Mouse (Mus musculus) forebrain, embryonic 16.5 days (tissue): Measurements from ENCODE around the gene Serpinb9. TPM values are rescaled to one million over a fixed set of nuclear protein-coding genes. Genes with fewer than 3 reads are reported as not detected.

ENCODE experiments used
- ATAC-seq: fragments of 200-750 bp; cut with Nextera tagmentation; 2 replicates; pipeline ENCODE4 v1.8.0; 2017; ENCODE audit warnings: mild to moderate bottlenecking, moderate library complexity
- H3K27ac ChIP-seq: fragments of 300-500 bp; sonication (generic); 2 replicates; pipeline ENCODE4 v1.5.1; 2014; ENCODE audit warnings: low read length, control low read depth
- H3K27me3 ChIP-seq: fragments of 300-500 bp; sonication (generic); replicated peaks from 2 replicates; pipeline ENCODE4 v1.6.1; 2014; ENCODE audit warnings: low read length; ENCODE audit not compliant: control insufficient read depth, insufficient read depth
- H3K36me3 ChIP-seq: fragments of 300-500 bp; sonication (generic); 2 replicates; pipeline ENCODE4 v1.6.1; 2014; ENCODE audit not compliant: control insufficient read depth, insufficient read depth
- H3K4me1 ChIP-seq: fragments of 300-500 bp; sonication (generic); replicated peaks from 2 replicates; pipeline ENCODE4 v1.6.1; 2014; ENCODE audit warnings: low read length; ENCODE audit not compliant: control insufficient read depth, insufficient read depth
- H3K4me2 ChIP-seq: fragments of 300-500 bp; sonication (generic); 2 replicates; pipeline ENCODE4 v1.6.1; 2014; ENCODE audit warnings: mild to moderate bottlenecking, low read length, control low read depth
- H3K4me3 ChIP-seq: fragments of 300-500 bp; sonication (generic); replicated peaks from 2 replicates; pipeline ENCODE4 v1.5.1; 2014; ENCODE audit warnings: mild to moderate bottlenecking, low read length, control low read depth
- H3K9ac ChIP-seq: fragments of 300-500 bp; sonication (generic); replicated peaks from 2 replicates; pipeline ENCODE4 v1.6.1; 2014; ENCODE audit warnings: low read depth, low read length, control low read depth
- H3K9me3 ChIP-seq: fragments of 300-500 bp; sonication (generic); 2 replicates; pipeline ENCODE4 v1.6.1; 2016; ENCODE audit warnings: low read length; ENCODE audit not compliant: control insufficient read depth
- WGBS: fragments of 180-500 bp; shearing (Covaris S2); extraction: QIAGEN DNeasy Blood & Tissue Kit; methylation state at CpG from one replicate; pipeline ENCODE4 v1.1.7; 2014; 5-methylcytosine and 5-hydroxymethylcytosine counted together
- polyA plus RNA-seq: library from polyadenylated mRNA; unstranded; fragments of >200 nt; fragmentation: Nextera tagmentation; extraction: Ambion mirVana; gene quantifications from 2 replicates; pipeline ENCODE4 v1.2.1, GENCODE M21; 2015

Serpinb9 gene
- polyA plus RNA-seq, 1 experiment from 2014 or later, result 1.3 TPM

DNA sequence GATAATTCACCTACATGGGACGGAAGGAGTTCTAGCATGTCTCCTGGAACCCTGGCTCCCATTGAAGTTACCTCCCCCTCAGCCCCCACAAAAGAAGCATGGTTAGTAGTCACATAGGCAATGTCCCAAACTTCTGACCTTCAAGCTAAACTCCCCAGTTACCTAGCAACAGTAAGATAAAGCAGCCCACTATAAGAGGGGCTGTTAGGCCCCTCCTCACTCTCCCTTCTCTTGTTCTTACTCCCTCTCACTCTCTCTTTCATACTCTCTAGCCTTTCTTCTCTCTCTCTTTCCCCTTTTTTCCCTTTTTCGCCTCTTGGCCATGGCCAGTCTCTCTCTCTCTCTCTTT, 9.2 kb upstream of the Serpinb9 start:
- H3K9me3 ChIP-seq, result no peaks in the 10 kb centered on the region
- no peak overlapping the region for H3K4me3 ChIP-seq
- H3K9ac ChIP-seq, result no peak overlapping the region
- H3K4me2 ChIP-seq, result no peak overlapping the region
- no peak overlapping the region for H3K27ac ChIP-seq
- 78% methylated on average over 2 of the region's 2 CpGs for WGBS
- no peaks in the 10 kb centered on the region for H3K36me3 ChIP-seq
- H3K4me1 ChIP-seq, result no peaks in the 10 kb centered on the region
- ATAC-seq, result no peak
- H3K27me3 ChIP-seq, result no peaks in the 10 kb centered on the region

DNA sequence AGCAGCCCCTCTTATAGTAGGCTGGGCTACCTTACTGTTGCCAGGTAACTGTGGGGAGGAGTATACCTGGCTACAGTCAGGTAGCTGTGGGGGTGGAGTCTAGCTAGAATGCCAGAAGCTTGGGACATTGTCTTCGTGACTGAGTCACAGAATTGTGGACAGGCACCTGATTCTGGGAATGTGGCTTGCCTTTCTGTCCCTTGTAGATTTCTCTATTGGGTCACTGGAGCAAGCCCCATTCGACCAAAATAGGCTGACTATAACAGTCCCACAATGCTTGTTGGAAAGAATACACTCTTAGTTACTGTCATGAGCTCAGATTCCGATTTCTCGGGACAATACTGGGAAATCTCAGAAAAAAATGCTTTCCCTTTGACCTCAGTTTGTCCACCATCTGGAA, 8.0 kb upstream of the Serpinb9 start:
- Histone ChIP-seq H3K4me3 (no peak overlapping the region), H3K27ac (no peak overlapping the region), H3K36me3 (no peaks in the 10 kb centered on the region), H3K9ac (no peak overlapping the region), H3K4me1 (no peaks in the 10 kb centered on the region), H3K27me3 (no peaks in the 10 kb centered on the region), H3K9me3 (no peaks in the 10 kb centered on the region), H3K4me2 (no peak overlapping the region)
- 81% methylated on average over 4 of the region's 4 CpGs for WGBS
- ATAC-seq, result no peak

DNA sequence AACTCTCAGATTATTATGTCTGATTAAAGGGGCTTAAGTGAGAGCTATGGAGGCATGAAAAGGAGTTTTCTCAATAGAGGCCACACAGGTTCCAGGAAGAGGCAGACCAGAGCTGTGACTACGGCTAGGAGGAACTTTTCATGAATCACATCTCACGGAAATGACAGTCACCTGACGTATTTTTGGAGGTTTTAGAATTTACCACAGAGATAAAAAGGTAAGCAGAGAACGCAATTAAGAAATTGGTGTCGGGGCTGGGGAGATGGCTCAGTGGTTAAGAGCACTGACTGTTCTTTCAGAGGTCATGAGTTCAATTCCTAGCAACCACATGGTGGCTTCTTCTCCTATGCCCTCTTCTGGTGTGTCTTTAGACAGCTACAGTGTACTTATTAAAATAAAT, 1.7 kb upstream of the Serpinb9 start:
- ATAC-seq, result no peak
- H3K9ac ChIP-seq, result no peak overlapping the region
- WGBS, result 87% methylated on average over 5 of the region's 5 CpGs

DNA sequence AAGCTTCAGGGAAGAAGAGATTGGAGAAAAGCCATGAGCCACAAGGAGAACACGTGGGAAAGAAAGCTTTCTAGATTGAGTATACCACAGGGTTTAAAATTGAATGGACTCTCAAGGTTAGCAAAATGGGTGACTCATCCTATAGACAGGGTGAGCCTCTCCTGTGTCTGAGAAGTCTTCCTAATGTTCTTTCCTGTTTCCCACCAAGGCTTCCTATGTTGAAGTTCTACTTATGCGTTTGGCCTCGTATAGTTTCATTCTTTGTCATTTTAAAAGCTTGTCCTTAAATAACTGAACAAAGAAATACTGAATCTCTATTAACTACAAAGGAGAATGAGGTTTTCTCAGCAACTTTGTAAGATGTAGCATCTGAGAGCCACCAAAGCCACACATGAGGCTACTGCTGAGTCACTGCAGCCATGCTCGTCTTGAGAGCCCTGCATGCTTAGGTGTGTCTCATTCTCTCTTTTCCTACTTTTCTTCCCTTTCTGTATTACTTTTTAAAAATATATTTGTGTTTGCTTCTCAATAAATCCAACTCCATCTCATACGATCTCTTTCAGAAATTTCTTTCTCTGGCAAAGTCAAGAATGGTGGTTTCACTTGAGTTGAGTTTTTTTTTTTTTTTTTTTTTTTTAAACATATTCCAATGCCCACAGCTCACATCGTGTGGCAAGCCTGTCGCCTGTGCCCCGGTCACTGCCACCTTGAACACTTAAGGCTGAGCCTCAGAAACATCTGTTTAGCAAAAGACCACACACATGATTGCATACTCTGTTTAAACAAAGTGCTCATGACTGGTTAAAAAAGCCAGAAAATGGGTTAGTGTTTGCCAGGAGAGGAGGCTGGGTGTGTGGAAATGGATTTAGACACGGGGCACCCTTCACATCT, 718 bp downstream of the Serpinb9 start:
- H3K9me3 ChIP-seq, result no peaks in the 10 kb centered on the region
- no peak for ATAC-seq
- H3K4me2 ChIP-seq, result peak overlapping the region; percentile 46
- no peak overlapping the region; the same call in 1 of the 2 replicates for H3K9ac ChIP-seq
- H3K27me3 ChIP-seq, result no peaks in the 10 kb centered on the region
- 75% methylated on average over 9 of the region's 9 CpGs for WGBS
- H3K27ac ChIP-seq, result no peak overlapping the region
- no peaks in the 10 kb centered on the region for H3K36me3 ChIP-seq
- H3K4me1 ChIP-seq, result peaks cover 5% of the 10 kb centered on the region; the same call in 1 of the 2 replicates
- no peak overlapping the region; the same call in 1 of the 2 replicates for H3K4me3 ChIP-seq

More for the DNA sequence above, 1.7 kb upstream of the Serpinb9 start:
- Histone ChIP-seq H3K4me2 (no peak overlapping the region), H3K36me3 (no peaks in the 10 kb centered on the region), H3K9me3 (no peaks in the 10 kb centered on the region), H3K27ac (no peak overlapping the region), H3K27me3 (no peaks in the 10 kb centered on the region), H3K4me3 (no peak overlapping the region), H3K4me1 (peaks cover 5% of the 10 kb centered on the region; the same call in 1 of the 2 replicates)

DNA sequence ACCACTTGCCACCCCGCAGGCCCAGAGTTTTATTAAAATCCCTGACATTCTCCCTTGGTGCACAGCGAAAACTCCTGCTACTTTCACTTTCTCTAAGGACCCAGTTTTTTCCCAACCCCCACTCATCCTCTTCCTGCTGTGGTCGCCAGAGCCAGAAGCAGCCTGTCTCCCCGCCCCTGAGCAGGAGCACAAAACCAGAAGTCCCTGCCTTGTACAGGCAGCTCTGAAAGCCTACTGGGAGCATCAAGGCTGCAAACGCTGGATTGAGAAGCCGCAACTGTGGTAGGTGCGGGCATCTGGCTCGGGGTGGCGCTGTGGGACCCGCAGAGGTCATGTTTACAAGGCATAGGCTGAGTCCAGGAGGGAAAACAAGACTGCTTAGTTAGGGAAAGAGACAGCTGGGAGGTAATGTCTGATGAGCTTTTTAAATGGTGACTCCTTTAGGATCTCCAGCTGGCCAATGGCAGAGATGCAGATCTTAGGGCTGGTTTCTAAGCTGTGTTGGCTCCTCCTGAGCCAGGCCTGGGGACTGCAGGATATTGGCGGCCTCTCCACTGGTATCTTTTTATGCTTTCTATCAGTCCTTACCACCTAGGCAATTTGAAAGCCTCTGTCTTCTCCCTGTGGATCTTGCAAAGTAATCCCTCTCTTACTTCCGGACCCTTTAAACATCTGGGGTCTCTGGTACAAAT, 1.5 kb downstream of the Serpinb9 start:
- WGBS, result 25% methylated on average over 12 of the region's 12 CpGs
- Histone ChIP-seq H3K27ac (no peak overlapping the region), H3K36me3 (no peaks in the 10 kb centered on the region), H3K9me3 (no peaks in the 10 kb centered on the region), H3K27me3 (no peaks in the 10 kb centered on the region), H3K4me1 (peaks cover 5% of the 10 kb centered on the region; the same call in 1 of the 2 replicates), H3K9ac (peak overlapping the region; percentile 42), H3K4me3 (peak overlapping the region; percentile 27), H3K4me2 (peak overlapping the region; percentile 46)
- peak; percentile 86 for ATAC-seq

DNA sequence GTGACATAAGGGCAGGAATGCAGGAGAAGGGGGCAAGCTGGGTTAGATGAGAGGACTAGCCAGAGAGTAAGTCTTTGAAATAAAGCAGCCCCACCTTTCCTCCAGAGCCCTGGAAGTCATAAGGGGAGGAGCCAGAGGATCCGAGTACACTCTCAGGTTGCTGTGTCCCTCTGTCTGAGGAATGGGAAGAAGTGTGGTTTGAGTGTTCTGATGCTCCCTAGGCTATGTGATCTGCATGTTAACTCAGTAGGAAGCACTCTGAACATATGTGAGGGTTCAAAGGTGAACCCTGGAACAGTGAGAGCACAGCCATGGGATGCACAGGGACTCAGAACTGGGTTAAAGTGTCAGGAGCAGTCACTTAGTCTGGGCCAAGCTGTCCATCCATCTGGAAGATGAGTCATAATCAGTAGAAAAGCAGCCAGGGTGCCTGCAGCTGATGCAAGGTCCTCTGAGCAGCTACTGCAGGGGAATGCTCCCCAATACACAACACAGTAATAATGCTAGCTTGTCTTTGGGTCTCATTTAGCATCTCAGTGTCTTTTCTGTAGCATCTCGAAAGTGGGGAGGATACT, 2.5 kb downstream of the Serpinb9 start:
- no peak for ATAC-seq
- H3K27me3 ChIP-seq, result no peaks in the 10 kb centered on the region
- no peak overlapping the region for H3K4me3 ChIP-seq
- H3K27ac ChIP-seq, result no peak overlapping the region
- no peaks in the 10 kb centered on the region for H3K9me3 ChIP-seq
- no peaks in the 10 kb centered on the region for H3K36me3 ChIP-seq
- H3K9ac ChIP-seq, result no peak overlapping the region
- no peak overlapping the region for H3K4me2 ChIP-seq
- 78% methylated on average over 2 of the region's 2 CpGs for WGBS
- peaks cover 5% of the 10 kb centered on the region; the same call in 1 of the 2 replicates for H3K4me1 ChIP-seq

DNA sequence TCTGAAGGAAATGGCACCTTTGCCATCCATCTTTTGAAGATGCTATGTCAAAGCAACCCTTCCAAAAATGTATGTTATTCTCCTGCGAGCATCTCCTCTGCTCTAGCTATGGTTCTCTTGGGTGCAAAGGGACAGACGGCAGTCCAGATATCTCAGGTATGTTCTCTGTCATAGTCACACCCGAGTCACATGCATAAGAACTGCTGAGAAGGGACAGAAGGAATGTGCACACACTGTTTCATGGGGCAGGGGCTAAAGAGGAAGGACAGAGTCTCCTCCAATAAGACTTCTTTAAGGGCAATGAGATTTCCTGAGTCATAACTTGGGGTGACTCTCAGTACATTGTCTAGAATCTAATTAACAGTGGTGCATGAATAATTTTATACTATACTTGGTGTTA, 3.5 kb downstream of the Serpinb9 start:
- no peak overlapping the region for H3K4me2 ChIP-seq
- peaks cover 5% of the 10 kb centered on the region; the same call in 1 of the 2 replicates for H3K4me1 ChIP-seq
- ATAC-seq, result no peak
- H3K9me3 ChIP-seq, result no peaks in the 10 kb centered on the region
- no peaks in the 10 kb centered on the region for H3K36me3 ChIP-seq
- H3K27me3 ChIP-seq, result no peaks in the 10 kb centered on the region
- no peak overlapping the region for H3K27ac ChIP-seq
- no peak overlapping the region for H3K4me3 ChIP-seq
- 87% methylated on average over 3 of the region's 3 CpGs for WGBS
- no peak overlapping the region for H3K9ac ChIP-seq

DNA sequence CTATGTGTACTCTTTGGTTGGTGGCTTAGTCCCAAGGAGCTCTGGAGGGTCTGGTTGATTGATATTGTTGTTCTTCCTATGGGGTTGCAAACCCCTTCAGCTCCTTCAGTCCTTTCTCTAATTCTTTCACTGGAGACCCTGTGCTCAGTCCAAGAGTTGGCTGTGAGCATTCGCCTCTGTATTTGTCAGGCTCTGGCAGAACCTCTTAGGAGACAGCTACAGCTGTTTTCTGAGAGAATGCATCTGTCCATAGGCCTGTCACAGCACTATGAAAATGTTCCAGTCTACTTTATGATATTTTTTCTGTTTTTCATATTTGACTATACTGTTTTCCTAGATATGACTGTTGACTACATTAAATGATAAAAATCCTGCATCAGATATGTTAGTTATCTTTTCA, 9.3 kb downstream of the Serpinb9 start:
- 82% methylated on average over 1 of the region's 1 CpGs for WGBS

DNA sequence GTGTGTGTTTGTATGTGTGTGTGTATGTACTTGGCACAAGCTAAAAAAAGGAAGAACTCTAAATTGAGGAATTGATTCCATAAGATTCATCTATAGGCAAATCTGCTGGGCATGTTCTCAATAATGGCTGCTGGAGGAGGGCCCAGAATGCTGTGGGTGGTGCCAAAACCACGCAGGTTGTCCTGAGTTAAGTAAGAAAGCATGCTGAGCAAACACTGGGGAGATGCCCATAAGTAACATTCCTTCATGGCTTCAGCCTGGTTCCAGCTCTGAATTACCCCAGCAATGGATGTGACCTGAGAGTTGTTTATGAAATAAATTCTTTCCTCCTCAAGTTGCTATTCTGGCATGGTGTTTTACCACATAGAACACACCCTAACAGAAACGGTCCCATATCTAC, 10.2 kb downstream of the Serpinb9 start:
- Histone ChIP-seq H3K36me3 (no peaks in the 10 kb centered on the region), H3K9ac (no peak overlapping the region), H3K27me3 (no peaks in the 10 kb centered on the region), H3K27ac (no peak overlapping the region), H3K4me1 (no peaks in the 10 kb centered on the region), H3K9me3 (no peaks in the 10 kb centered on the region), H3K4me2 (no peak overlapping the region), H3K4me3 (no peak overlapping the region)
- ATAC-seq, result no peak
- 71% methylated on average over 2 of the region's 2 CpGs for WGBS

More for the DNA sequence above, 9.3 kb downstream of the Serpinb9 start:
- H3K27me3 ChIP-seq, result no peaks in the 10 kb centered on the region
- no peaks in the 10 kb centered on the region for H3K4me1 ChIP-seq
- H3K4me3 ChIP-seq, result no peak overlapping the region
- ATAC-seq, result no peak
- H3K9me3 ChIP-seq, result no peaks in the 10 kb centered on the region
- no peaks in the 10 kb centered on the region for H3K36me3 ChIP-seq
- no peak overlapping the region for H3K27ac ChIP-seq
- no peak overlapping the region for H3K4me2 ChIP-seq
- H3K9ac ChIP-seq, result no peak overlapping the region
